Mouse (Mus musculus): ENCODE measurements around the gene Hltf.
A peak's percentile ranks its signal among the peaks of the same experiment; 100 is the strongest.

Hltf gene

DNA sequence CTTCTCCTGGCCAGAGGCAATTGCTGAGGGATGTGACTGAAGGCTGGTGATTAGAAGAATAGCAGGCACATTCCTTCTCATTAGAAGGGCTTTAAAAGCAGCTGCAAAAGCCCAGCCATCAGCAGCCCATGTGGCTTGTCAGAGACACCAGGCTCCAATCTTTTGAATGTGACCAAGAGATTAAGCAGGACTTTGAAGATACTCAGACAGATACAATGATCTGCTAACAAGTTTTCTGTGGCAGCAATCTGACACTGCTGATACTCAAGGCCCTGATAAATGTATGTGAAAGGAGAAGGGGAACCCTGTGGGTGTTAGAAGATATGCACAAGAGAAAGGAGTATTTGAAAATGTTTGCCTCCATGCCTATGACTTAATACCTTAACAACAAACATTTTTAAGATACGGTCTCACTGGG, 88.1 kb downstream of the Hltf start:
- no peak for DNase-seq (ENCODE audit: low read depth, low spot score)

DNA sequence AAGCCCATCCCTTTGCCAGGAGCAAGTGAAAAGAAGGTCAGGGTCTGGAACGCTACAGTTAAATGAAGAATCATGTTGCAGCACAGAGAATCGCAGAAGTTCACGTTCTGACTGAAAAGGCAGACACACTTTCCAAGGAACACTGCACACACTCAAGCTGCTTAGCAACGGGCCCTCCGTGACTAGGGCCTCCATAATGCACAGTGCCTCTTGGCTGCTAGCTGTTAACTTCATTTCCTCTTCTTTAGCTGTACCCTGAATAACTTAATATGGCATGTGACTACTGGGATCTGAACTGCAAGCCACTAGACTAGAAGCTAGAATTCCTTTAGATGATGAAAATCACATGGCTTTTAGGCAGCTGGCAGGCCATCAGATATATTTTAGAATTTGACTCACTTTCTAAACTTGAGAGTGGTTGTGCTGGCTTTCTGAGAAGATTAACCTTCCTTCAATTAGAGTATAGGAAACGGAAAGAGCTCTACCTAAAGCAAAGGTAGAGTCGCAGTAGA, 89.3 kb downstream of the Hltf start:
- DNase-seq (ENCODE audit: low read depth, low spot score): no peak

DNA sequence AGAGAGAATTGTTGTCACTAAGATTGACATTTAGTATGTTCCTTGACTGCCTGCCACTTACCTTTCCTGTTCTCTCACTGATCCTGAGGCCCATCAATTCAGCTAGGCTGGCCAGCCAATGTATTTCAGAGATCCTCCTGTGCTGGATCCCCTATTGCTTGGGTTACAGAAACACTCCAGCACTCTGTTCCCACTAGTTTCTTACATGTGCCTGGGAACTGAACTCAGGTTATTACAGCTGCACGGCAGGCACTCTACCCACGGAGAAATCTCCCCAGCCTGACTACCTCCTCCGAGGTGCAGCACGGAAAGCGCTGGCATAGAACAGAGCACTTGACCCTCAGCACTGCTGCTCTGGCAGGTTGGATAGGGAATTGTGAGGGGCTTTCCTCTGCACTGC, 90.0 kb downstream of the Hltf start:
- DNase-seq (ENCODE audit: low read depth, low spot score): no peak

DNA sequence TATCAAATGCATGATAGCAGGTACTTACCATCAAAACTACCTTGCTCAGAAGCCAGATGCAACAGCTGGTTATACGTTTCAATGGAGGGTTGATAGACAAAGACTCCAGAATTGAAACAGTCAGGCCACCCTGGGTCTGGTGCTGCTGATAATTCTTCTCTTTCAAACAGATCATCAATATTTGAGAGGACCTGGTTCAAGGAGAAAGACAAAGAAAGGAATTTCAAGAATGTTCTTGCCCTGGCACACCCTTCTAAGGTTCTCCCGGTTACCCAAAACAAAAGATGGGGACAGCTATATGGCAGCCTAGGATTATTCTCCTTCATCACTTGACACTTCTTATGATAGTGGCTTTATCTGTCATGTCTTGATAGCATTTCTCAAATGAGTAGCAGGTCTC, 92.9 kb downstream of the Hltf start:
- DNase-seq (ENCODE audit: low read depth, low spot score): no peak

DNA sequence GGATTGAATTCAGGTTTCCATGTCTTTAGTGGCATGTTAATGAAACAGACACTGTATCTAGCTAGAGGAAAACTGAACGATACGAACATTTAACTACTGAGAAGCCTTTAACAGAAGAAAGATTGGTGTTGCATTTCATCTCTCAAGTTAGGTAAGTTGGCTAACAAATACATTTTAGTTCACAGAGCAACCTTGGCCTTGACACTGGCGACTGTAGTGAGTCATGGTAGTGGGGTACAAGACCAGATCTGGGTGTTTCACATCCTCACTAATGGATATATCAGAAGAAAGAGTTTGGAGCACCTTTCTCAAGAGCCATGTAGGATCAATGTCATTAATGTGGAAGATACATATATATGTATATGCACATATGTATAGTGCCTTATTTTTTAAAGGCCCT, 94.0 kb downstream of the Hltf start:
- DNase-seq (ENCODE audit: low read depth, low spot score): no peak

DNA sequence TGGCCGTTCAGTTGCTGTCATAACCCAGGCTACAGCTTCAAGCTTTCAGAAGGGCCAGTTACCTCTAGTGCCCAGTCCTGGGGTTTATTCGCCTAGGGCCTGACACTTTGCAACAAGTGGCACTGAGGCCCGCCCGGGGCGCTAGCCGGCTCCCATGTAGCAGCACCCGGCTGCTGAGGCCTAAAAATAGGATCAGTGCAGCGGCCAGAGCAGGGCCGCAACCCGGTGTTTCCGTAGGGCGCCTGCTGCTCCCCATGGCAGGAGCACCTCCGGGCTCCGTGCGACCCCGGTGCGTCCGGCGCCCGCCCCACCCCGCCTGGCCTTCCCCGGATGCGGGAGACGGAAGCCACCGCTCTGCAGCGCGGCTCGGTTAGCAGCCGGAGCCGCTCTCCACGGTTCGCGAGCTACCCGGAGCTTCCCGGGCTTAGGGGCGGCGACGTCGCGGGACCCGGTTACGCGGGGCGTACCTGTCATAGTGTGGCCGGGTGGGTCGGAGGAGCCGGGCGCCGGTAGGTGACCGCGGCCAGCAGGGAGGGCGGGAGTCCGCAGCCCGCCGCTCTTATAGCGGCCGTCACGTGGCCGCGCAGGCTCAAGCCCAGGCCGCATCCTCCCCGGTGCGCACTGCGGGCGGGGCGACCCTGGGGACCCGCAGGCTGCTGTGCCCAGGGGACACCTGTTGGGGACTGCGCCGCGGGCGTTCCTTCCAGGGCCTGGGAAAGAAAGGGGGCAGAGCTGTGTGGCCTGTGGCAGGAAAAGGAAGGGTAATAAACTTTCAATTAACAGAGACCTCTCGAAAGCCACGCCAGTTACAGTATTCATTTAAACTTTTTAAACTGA, 97.1 kb downstream of the Hltf start, which contains the start of gene Gyg:
Gene Gyg (minus strand): TSS at position 787 of the 837 bp plus-strand sequence.
- peak; percentile 83 for DNase-seq (ENCODE audit: low read depth, low spot score)

DNA sequence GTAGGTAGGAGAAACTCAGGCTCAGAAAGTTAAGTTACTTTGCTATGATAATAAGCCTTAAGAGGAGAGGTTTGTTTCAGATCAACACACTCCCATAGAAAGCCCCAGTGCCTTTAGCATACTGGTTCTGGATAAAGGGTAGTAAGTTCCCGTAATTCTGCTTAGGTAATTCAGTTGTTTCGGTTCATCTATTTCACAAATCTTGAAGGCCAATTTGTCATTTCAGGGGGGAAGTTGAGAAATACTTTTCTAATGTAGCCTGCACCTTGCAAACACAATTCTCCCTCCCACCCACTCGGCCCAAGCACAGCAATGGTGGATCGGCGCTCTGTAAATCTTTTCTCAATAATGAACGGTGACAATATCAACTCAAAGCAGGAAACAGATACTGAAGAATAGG, 97.9 kb downstream of the Hltf start:
- no peak for DNase-seq (ENCODE audit: low read depth, low spot score)

DNA sequence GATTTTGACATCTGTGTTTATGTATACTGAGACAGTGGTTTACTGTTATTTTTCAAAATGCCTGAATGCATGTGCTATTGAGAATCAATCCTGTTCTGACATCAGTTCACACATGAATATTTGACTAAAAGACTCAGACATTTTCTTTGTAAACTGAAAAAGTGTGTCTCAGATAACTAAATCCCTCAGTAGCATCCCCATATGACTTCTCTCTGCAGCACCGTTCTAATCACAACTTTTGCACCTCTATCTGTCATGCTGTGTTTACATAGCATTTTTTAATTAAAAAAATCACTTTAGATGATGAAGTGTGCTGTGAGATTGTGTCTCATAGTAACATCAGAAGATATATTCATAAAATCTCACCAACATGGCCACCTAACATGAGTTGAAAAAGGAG, 109.9 kb downstream of the Hltf start:
- no peak for DNase-seq (ENCODE audit: low read depth, low spot score)

All from skeletal muscle tissue, adult 2 months (tissue).